Mouse (Mus musculus) Muller cell, postnatal 12 days (primary cell): ENCODE measurements at regions not wholly inside any gene's neighbourhood (a gene's known extent, or its start where the extent isn't known, plus 50 kb on each side); places are given as distances from the start of the nearest gene placed in this dataset.

Source experiments
- DNase-seq: peaks from one replicate; pipeline ENCODE4 v3.0.0-alpha.2; 2015; ENCODE audit errors: inconsistent ontology term

GRCm38 (mm10) chr17:67569865-67570264 lies 62.7 kb downstream of the Lrrc30 start:
- peak; percentile 30 for DNase-seq

GRCm38 (mm10) chr17:67566216-67566615 lies 66.3 kb downstream of the Lrrc30 start:
- DNase-seq: no peak

- no peak for DNase-seq
Measured at GRCm38 (mm10) chr17:67565746-67566145, 66.8 kb downstream of the Lrrc30 start.

- no peak for DNase-seq
Measured at GRCm38 (mm10) chr17:67564845-67565244, 67.7 kb downstream of the Lrrc30 start.

GRCm38 (mm10) chr17:67563036-67563435 lies 69.5 kb downstream of the Lrrc30 start:
- peak; percentile 50 for DNase-seq

GRCm38 (mm10) chr17:67561802-67562201 lies 70.7 kb downstream of the Lrrc30 start:
- no peak for DNase-seq

- DNase-seq: peak; percentile 49
Measured at GRCm38 (mm10) chr17:67557351-67557870, 75.1 kb downstream of the Lrrc30 start.

- no peak for DNase-seq
Measured at GRCm38 (mm10) chr17:67552581-67553139, 79.9 kb downstream of the Lrrc30 start.

- peak; percentile 43 for DNase-seq
Measured at GRCm38 (mm10) chr17:67548966-67549700, 83.4 kb downstream of the Lrrc30 start.

- no peak for DNase-seq
Measured at GRCm38 (mm10) chr17:67544410-67544809, 88.1 kb downstream of the Lrrc30 start.

- no peak for DNase-seq
Measured at GRCm38 (mm10) chr17:67532331-67532730, 100.2 kb downstream of the Lrrc30 start.

GRCm38 (mm10) chr17:67520848-67521411 lies 111.6 kb downstream of the Lrrc30 start:
- DNase-seq: no peak

- no peak for DNase-seq
Measured at GRCm38 (mm10) chr17:67515601-67516147, 116.8 kb downstream of the Lrrc30 start.

GRCm38 (mm10) chr17:67514387-67515241 lies 117.9 kb downstream of the Lrrc30 start:
- DNase-seq: no peak

GRCm38 (mm10) chr17:67512699-67513450 lies 119.6 kb downstream of the Lrrc30 start:
- no peak for DNase-seq

- no peak for DNase-seq
Measured at GRCm38 (mm10) chr17:67512008-67512407, 120.5 kb downstream of the Lrrc30 start.

GRCm38 (mm10) chr17:67509921-67510320 lies 122.6 kb downstream of the Lrrc30 start:
- DNase-seq: no peak

- DNase-seq: no peak
Measured at GRCm38 (mm10) chr17:67509091-67509618, 123.4 kb downstream of the Lrrc30 start.

GRCm38 (mm10) chr17:67508353-67508752 lies 124.2 kb downstream of the Lrrc30 start:
- no peak for DNase-seq

GRCm38 (mm10) chr17:67506466-67506865 lies 126.1 kb downstream of the Lrrc30 start:
- DNase-seq: no peak
